Mouse (Mus musculus): Measurements from ENCODE around the gene Camk2d.

- no peak for TF ChIP-seq CTCF (IDR thresholded peaks at IDR 0.05; ENCODE audit: extremely low read depth, insufficient read depth, insufficient read length, insufficient replicate concordance)
- TF ChIP-seq POLR2A (IDR thresholded peaks at IDR 0.05; ENCODE audit: low read depth, low read length) = no peak
These were observed 103.6 kb downstream of the Camk2d start for GRCm38 (mm10) chr3:126699740-126700139.

Data from spleen, adult 2 months (tissue).